ENCODE assay signal across 15 mouse cellular contexts in genomic region chr8:35321270-35321865, GRCm38 (mm10).
DNase-seq lines count a peak whose midpoint lies in the region; ATAC-seq and TF ChIP-seq lines count a peak whose summit lies in the region.
"Had no signal": no experiment of that assay in that cellular context is flagged by ENCODE, and none has a peak within 500 bp of the region (broad histone marks: within the 10 kb centered on the region; RNA-seq: fewer than 3 reads in every experiment).

No protein-coding gene starts in this region.

- no peak for TF ChIP-seq RAD21 in CH12.LX (IDR thresholded peaks at IDR 0.05; ENCODE audit: low read depth, low read length)

- TF ChIP-seq EP300 in CH12.LX (IDR thresholded peaks at IDR 0.05; ENCODE audit: low read length) = no peak

- no peaks in the 10 kb centered on the region for H3K27me3 ChIP-seq in lung, embryonic 16.5 days (ENCODE audit: control insufficient read depth, insufficient read depth, low read depth, low read length)
- no peaks in the 10 kb centered on the region for H3K27me3 ChIP-seq in CH12.LX (replicated peaks)
- H3K27me3 ChIP-seq: kidney, embryonic 15.5 days had no signal

- H3K4me1 ChIP-seq in lung, embryonic 16.5 days (replicated peaks; ENCODE audit: control insufficient read depth, insufficient read depth, low read length) = peaks cover 4% of the 10 kb centered on the region; the same call in 1 of the 2 replicates
- H3K4me1 ChIP-seq in CH12.LX (ENCODE audit: control insufficient read depth in 1 of 2, insufficient read depth in 2 of 2) = peaks cover 0 to 2% of the 10 kb centered on the region in 2 experiments; a peak in 1 of 4 replicates
- H3K4me1 ChIP-seq: embryonic facial prominence, embryonic 10.5 days; forebrain, embryonic 10.5 days; midbrain, embryonic 10.5 days had no signal

- no peaks in the 10 kb centered on the region for H3K36me3 ChIP-seq in lung, embryonic 16.5 days (ENCODE audit: control insufficient read depth, insufficient read depth, low read length)
- H3K36me3 ChIP-seq in CH12.LX (replicated peaks in 1 of 2; ENCODE audit: control insufficient read depth in 1 of 2, insufficient read depth in 1 of 2, low read length in 1 of 2) = no peaks in the 10 kb centered on the region
- H3K36me3 ChIP-seq: embryonic facial prominence, embryonic 10.5 days; forebrain, embryonic 10.5 days; kidney, embryonic 15.5 days; midbrain, embryonic 10.5 days had no signal

- no peak overlapping the region for H3K4me3 ChIP-seq in lung, embryonic 16.5 days (ENCODE audit: low read length)
- H3K4me3 ChIP-seq in CH12.LX (replicated peaks in 1 of 3; ENCODE audit: low read depth in 2 of 3, low read length in 2 of 3, poor library complexity in 1 of 3) = no peak overlapping the region
- H3K4me3 ChIP-seq: embryonic facial prominence, embryonic 10.5 days; forebrain, embryonic 10.5 days; kidney, embryonic 15.5 days; midbrain, embryonic 10.5 days had no signal

- no peak overlapping the region for H3K27ac ChIP-seq in lung, embryonic 16.5 days (ENCODE audit: low read length)
- no peak overlapping the region for H3K27ac ChIP-seq in CH12.LX (ENCODE audit: insufficient read depth, low read depth)
- H3K27ac ChIP-seq: embryonic facial prominence, embryonic 10.5 days; forebrain, embryonic 10.5 days; kidney, embryonic 15.5 days; midbrain, embryonic 10.5 days had no signal

- H3K9ac ChIP-seq in lung, embryonic 16.5 days (ENCODE audit: low read length) = no peak overlapping the region
- H3K9ac ChIP-seq in CH12.LX (ENCODE audit: insufficient read depth, low read depth) = no peak overlapping the region
- H3K9ac ChIP-seq: kidney, embryonic 15.5 days; lung, embryonic 14.5 days had no signal

- DNase-seq in lung, postnatal 10 days = no peak
- no peak for DNase-seq in CH12.LX (ENCODE audit: extremely low read depth)
- DNase-seq in thymus, postnatal 36 days = peak; percentile 55 to 75
- DNase-seq in B cell, adult 2 months = no peak
- DNase-seq in ovary, adult 18-20 months (ENCODE audit: low spot score) = no peak
- DNase-seq: adrenal gland, postnatal 25 days; cerebellum, postnatal 25 days; lung, embryonic 14.5 days; right cerebral cortex, postnatal 14 days had no signal

- no peak for TF ChIP-seq POLR2A in CH12.LX (IDR thresholded peaks at IDR 0.05; ENCODE audit: low read depth, low read length)

- no peaks in the 10 kb centered on the region for H3K9me3 ChIP-seq in lung, embryonic 16.5 days (ENCODE audit: control insufficient read depth, low read length)
- no peaks in the 10 kb centered on the region for H3K9me3 ChIP-seq in CH12.LX (replicated peaks; ENCODE audit: low read length)
- H3K9me3 ChIP-seq: embryonic facial prominence, embryonic 10.5 days; forebrain, embryonic 10.5 days; kidney, embryonic 15.5 days; midbrain, embryonic 10.5 days had no signal

- no peak overlapping the region for H3K4me2 ChIP-seq in lung, embryonic 16.5 days (ENCODE audit: low read depth, low read length)
- 0 out of 2 replicates have a peak overlapping the region, but pooled peaks have one; percentile 14 for H3K4me2 ChIP-seq in CH12.LX (ENCODE audit: insufficient read depth, low read depth, poor library complexity, severe bottlenecking)
- H3K4me2 ChIP-seq: kidney, embryonic 15.5 days; lung, embryonic 14.5 days had no signal

- dilution Hi-C loops in CH12.LX (cut with MboI; ENCODE audit: extremely low pct_ligation_motif_present, extremely low pct_unique_long_range_greater_than_20kb, low sequenced_read_pairs) = no loop called here

- 63% methylated on average over 10 of the region's 10 CpGs for WGBS in lung, embryonic 16.5 days

- ATAC-seq in lung, embryonic 16.5 days (ENCODE audit: low read depth) = peak; percentile 38; the same call in 1 of the 2 replicates
- peak; percentile 82 for ATAC-seq in inflammation-experienced regulatory T-cells, adult 6 months

- in situ Hi-C loops in CH12.LX (cut with MboI; ENCODE audit: low pct_ligation_motif_present, low pct_unique_long_range_greater_than_20kb, low sequenced_read_pairs) = no loop called here

- no peaks in the 10 kb centered on the region for H3K79me2 ChIP-seq in CH12.LX (replicated peaks; ENCODE audit: control insufficient read depth, extremely low read depth, insufficient read depth, poor library complexity, severe bottlenecking)

- no peak for TF ChIP-seq CTCF in CH12.LX (conservative IDR thresholded peaks at IDR 0.05 in 1 of 2, IDR thresholded peaks at IDR 0.05 in 1 of 2; ENCODE audit: low read depth in 2 of 2, low read length in 2 of 2)

TF ChIP-seq in CH12.LX, 34 proteins besides CTCF, POLR2A, EP300 and RAD21:
- TF ChIP-seq MXI1 (IDR thresholded peaks at IDR 0.05; ENCODE audit: low read depth, low read length) (no peak), USF2 (conservative IDR thresholded peaks at IDR 0.05; ENCODE audit: low read depth, low read length) (peak; percentile 22; the same call in 1 of the 2 replicates), USF1 (IDR thresholded peaks at IDR 0.05; ENCODE audit: low read depth, low read length) (peak; percentile 60), IRF4 (IDR thresholded peaks at IDR 0.05; ENCODE audit: low read depth, low read length) (no peak), ZMIZ1 (IDR thresholded peaks at IDR 0.05; ENCODE audit: low read depth, low read length) (no peak), RCOR1 (conservative IDR thresholded peaks at IDR 0.05; ENCODE audit: low read depth, low read length) (no peak), BHLHE40 (IDR thresholded peaks at IDR 0.05; ENCODE audit: low read depth, low read length) (peak; percentile 49)

Comparison
In these comparisons a context has a peak if more than half of its experiments do, and no peak if none do; other contexts are left out.
1. DNase-seq: peak in thymus, postnatal 36 days (2 of 2); none in lung, postnatal 10 days (single experiment), CH12.LX (single experiment), B cell, adult 2 months (0 of 2) and ovary, adult 18-20 months (single experiment).